Mouse (Mus musculus) thymus, postnatal 36 days (tissue): ENCODE measurements around the gene Casp7.

Experiments
- DNase-seq, 2 experiments: peaks; one replicate each; pipeline ENCODE4 v3.0.0; 2022; ENCODE audit warnings: mixed read lengths in 2 of 2

Gene Casp7

DNA sequence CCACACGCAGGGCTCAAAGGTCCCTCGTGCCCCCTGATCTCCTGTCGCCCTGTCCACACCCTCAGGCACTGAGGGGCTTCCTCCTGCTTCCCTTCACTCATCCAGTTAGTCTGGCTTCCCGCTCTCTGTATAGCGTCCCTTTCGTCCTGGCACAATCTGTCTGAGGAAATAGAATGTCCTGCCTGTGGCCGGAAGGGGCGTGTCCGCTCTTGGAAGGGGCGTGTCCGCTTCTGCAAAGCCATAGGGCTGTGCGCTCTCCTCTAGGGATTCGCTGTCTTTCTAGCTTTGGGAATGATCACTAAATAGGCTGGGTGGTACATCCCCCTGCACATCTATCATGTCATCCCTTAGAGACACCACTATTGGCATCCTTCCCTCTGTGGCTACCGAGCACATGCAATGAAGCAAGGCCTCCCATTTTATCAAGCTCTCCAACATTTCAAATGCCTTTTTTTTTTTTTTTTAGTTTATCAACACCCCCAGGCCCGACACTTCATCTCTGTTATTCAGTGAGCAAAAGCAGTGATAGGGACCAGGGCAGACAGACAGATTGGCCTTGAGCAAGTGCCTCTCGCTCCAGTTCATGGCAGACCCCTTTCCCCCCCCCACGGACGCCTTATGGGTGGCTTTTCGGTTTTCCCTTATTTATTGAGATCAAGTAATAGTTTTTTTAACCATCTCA is 78.1 kb downstream of the Casp7 start:
- DNase-seq = peak in 1 of 2 experiments; percentile 10

DNA sequence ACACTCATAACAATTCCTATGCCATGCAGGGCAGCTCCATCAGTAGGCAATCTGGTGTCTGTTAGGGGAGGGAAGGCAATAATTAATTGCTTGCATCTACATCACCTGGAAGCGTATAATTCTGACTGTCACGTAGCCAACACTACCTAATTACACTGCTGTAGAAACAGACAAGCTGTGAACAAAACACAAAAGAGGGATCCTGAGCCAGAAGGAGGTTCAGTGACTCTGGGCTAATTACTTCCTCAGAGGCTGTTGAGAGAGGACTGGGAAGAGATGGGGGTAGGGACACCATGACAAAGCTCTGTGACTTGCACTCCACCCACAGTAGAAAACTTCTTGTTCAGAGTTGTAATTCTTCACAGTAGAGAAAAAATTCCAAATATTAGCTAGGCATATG is 79.6 kb downstream of the Casp7 start:
- DNase-seq = no peak

DNA sequence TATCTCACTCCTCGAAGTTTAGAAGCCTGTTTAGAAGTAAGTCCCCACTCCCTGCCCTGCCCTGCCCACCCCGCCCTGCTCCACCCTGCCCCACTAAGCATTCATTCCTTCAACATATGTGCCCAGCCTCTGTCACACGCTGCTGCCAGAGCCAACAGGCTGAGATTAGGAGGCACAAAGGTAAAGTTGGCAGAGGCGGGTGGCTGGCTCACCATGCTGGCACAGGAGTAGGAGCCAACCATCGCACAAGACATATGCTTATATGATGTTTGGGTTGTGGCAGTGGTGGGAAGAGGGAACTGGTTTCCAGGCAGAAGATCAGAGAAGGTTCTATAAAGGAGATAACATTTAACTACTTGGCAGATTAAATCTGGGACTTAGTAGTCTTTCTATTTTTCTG is 80.3 kb downstream of the Casp7 start:
- no peak for DNase-seq

DNA sequence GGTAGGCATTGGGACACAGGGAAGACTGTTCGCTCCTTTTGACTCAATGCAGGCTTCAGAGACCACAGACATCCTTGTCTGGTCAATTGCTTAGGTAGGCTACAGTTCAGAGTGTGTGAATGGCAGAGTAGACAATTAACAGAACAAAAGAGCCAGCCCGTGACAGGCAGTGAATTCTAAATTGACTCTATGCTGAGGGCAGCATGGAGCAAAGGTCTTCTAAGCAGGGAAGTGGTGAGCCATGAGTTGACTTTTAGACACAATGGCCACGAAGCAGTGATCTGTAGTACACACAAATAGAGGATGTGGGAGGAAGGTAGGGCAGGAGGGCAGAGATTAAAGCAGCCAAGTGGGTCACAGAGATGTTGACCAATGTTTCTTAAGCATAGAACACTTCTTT is 80.9 kb downstream of the Casp7 start:
- DNase-seq = no peak

DNA sequence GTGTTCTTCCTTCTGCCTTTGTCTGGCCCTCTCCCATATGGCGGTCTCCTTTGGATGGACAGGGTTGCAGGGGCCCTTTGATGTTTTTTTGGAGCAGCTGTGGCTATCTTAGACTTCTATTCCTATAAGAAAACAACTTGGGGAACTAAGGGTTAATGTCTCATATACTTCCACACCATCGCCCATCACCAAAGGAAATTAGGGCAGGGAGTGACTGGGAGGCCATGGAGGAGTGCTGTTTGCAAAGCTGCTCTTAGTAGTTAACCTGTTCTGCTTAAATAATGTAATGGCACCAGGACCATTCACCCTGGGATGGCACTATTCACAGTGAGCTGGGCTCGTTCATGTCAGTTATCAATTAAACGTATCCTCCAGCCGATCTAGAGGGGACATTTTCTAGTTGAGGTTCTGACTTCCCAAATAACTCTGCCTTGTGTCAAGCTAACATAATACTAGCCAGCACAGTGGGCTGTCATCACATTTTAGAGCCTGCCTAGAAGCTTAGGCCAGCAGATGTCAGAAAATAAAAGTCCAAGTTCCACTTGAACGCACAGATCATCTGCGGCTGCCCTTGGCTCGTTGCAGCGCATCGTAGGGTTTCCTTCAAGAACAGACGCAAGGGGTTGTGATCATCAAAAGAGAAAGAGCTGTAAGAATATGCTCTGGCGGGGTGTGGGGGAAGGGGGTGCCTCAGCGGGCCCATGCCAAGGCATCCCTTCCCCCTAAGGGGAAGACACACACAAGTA is 87.9 kb downstream of the Casp7 start:
- DNase-seq = no peak

DNA sequence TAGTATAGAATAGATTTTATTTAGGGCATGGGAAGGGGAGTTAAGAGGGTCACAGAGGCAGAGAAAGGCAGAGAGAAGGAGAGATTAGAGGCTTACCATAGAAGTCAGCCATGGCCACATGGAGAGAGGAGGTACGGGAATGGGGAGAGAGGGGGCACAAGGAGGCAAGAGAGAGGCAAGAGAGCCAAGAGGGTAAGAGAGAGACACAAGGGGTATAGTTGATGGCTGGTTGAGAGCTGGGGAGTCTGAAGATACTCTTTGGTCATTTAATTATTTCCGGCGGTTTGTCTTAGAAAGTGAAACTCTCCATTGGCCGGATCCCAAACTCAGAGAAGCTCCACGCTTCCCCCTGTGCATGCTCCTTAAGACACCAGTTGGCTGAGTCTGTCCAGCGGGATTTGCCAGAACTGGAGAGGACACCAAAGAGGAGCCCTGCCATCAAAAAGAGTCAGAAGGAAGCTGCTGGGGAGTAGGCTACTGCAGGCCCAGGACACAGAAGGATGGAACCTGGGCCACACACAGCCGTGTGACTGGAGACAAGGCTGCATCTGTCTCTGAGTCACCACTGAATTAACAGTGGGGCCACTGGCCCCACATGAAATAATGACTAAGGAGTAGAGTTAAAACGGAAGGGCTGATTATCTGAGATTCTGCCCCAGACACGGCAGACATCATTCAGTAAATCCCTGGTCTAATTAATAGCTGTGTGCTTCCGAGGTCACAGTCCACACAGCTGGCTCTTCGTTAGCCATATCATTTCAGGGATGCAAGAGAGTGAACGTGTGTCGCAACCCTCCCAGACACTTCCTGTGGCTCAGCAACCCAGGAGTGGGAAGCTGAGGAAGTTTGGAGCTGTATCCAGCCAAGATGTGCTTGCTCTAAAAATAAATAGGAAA is 88.7 kb downstream of the Casp7 start:
- no peak for DNase-seq

DNA sequence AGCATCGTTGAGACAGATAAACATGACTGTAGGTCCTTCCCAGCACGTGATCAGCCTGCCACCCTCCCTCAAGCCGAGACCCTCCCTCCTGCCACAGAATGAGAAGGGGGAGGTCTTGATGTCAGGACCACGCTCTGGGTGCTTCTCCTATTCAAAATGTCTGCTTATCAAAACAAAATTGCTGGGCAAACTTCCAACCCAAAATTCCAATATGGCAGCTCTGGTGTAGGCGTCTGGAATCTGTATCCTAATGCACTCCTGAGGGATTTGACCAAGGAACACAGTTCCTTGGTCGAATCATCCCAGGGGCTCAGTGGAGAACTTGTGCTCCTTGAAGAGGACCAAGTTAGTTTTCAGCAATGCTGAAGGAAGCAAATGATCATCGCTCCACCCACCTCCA is 90.0 kb downstream of the Casp7 start:
- no peak for DNase-seq

DNA sequence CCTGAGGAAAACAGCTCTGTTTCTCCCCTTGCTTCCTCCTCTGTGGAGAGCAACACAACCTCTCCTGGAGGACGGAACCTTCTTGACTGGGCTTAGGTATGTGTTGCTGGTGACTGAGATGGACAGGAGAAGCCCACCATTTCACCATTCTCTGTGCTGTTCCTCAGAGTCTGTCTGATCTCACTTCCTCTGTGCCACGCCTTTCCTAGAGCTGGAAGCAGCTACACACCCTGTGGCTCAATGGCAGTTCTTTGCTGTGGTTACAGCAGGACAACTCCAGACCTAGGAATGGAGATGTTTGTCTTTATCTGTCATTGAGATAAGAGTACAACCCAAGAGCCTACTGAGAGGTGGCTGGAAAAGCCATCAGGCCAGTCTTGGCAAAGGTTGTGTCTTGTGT is 90.4 kb downstream of the Casp7 start:
- no peak for DNase-seq

DNA sequence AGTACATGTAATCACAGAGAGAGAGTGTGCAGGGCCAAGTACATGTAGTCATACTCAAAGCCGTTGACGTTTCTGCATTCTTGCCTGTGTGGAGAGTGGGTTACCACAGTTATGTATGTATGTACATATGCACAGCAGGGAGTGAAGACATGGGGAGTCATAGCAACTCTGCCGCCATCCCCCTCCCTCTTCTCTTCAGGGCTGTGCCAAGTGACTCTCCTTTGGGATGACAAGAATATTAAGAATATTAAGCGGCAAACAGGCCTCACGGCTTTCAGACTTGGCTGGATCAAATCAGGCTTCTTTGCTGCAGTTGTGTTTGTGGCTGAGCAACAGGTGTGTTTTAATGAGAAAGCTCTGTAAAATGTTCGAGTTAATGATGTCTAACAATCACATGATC is 92.7 kb downstream of the Casp7 start:
- no peak for DNase-seq
